Mouse (Mus musculus) spleen, adult 2 months (tissue): ENCODE data around the gene Slc43a1.

Experiments
- CTCF ChIP-seq: fragments of 200-500 bp; IDR thresholded peaks from 2 replicates; pipeline ENCODE4 v1.5.1; 2011; ENCODE audit warnings: mild to moderate bottlenecking, inconsistent platforms; ENCODE audit not compliant: insufficient read depth, insufficient read length, insufficient replicate concordance; ENCODE audit errors: extremely low read depth
- POLR2A ChIP-seq: fragments of 200-500 bp; IDR thresholded peaks from 2 replicates; pipeline ENCODE4 v1.6.1; 2011; ENCODE audit warnings: low read depth, low read length, inconsistent platforms

DNA sequence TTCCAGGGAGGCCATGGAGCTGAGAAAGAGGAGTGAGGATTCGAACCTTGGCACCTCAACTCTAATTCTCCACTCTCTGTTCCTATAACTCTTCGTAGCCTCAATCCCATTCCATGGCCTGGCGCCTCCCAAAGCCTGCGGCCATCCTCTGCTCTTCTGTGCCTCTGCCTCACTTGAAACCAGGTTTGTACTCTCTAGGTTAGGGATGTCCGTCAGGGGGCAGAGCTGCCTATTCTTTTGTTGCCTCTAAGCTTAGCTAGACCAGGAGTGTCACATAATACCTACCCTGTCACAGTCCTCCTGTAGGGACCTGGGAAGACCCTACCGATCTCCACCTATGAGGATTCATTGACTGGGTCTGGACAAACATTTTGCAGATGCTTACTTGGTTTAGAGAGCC is 26.0 kb upstream of the Slc43a1 start:
- TF ChIP-seq CTCF: no peak
- no peak for TF ChIP-seq POLR2A
